Mouse (Mus musculus) myocyte (in vitro differentiated cells): Measurements from ENCODE around the gene Ndufs4. TPM values are rescaled to one million over a fixed set of nuclear protein-coding genes. Genes with fewer than 3 reads are reported as not detected.

Experiments used
- H3K27me3 ChIP-seq: one replicate; pipeline ENCODE4 v1.6.1; 2011; ENCODE audit not compliant: control insufficient read depth, insufficient read depth, insufficient read length
- H3K36me3 ChIP-seq: one replicate; pipeline ENCODE4 v1.6.1; 2011; ENCODE audit not compliant: control insufficient read depth, insufficient read depth
- H3K4me2 ChIP-seq: one replicate; pipeline ENCODE4 v1.6.1; 2011; ENCODE audit warnings: low read depth, control low read depth
- H3K4me3 ChIP-seq: one replicate; pipeline ENCODE4 v1.5.1; 2011; ENCODE audit warnings: mild to moderate bottlenecking, control low read depth, moderate library complexity
- H3K79me2 ChIP-seq: one replicate; pipeline ENCODE4 v1.6.1; 2011; ENCODE audit not compliant: control insufficient read depth, insufficient read depth
- H3ac ChIP-seq: one replicate; pipeline ENCODE4 v1.6.1; 2011; ENCODE audit not compliant: control insufficient read depth, insufficient read length
- CEBPB ChIP-seq: IDR thresholded peaks from 2 replicates; pipeline ENCODE4 v1.6.1; 2011; ENCODE audit warnings: mild to moderate bottlenecking, moderate library complexity; ENCODE audit not compliant: poor library complexity, insufficient read depth, severe bottlenecking
- E2F4 ChIP-seq: IDR thresholded peaks from one replicate; pipeline ENCODE4 v1.6.1; 2011; ENCODE audit warnings: mild to moderate bottlenecking, control low read depth, moderate library complexity; ENCODE audit not compliant: insufficient read depth
- MAX ChIP-seq: IDR thresholded peaks from one replicate; pipeline ENCODE4 v1.6.1; 2011; ENCODE audit warnings: low read depth, mild to moderate bottlenecking, control low read depth
- MYOD1 ChIP-seq, 3 experiments: IDR thresholded peaks; one replicate each; pipeline ENCODE4 v1.6.1; 2011; ENCODE audit warnings: control low read depth in 2 of 3, low read depth in 2 of 3, mild to moderate bottlenecking in 2 of 3, moderate library complexity in 1 of 3; ENCODE audit not compliant: insufficient read length in 2 of 3, control insufficient read depth in 1 of 3
- MYOG ChIP-seq, 3 experiments: IDR thresholded peaks; one replicate each; pipeline ENCODE4 v1.6.1; 2011; ENCODE audit warnings: control low read depth in 2 of 3, low read depth in 2 of 3, mild to moderate bottlenecking in 2 of 3; ENCODE audit not compliant: insufficient read length in 2 of 3, control insufficient read depth in 1 of 3, insufficient read depth in 1 of 3
- POLR2A ChIP-seq: IDR thresholded peaks from one replicate; pipeline ENCODE4 v1.6.1; 2011; ENCODE audit warnings: low read depth, mild to moderate bottlenecking, control low read depth, moderate library complexity; ENCODE audit not compliant: insufficient read length
- POLR2AphosphoS2 ChIP-seq: IDR thresholded peaks from one replicate; pipeline ENCODE4 v1.6.1; 2011; ENCODE audit warnings: low read depth, control low read depth; ENCODE audit not compliant: insufficient read length
- REST ChIP-seq: IDR thresholded peaks from one replicate; pipeline ENCODE4 v1.6.1; 2011; ENCODE audit warnings: mild to moderate bottlenecking, control low read depth, moderate library complexity; ENCODE audit not compliant: insufficient read depth, insufficient read length
- SRF ChIP-seq: IDR thresholded peaks from one replicate; pipeline ENCODE4 v1.6.1; 2011; ENCODE audit warnings: low read depth; ENCODE audit not compliant: control insufficient read depth, insufficient read length
- TCF12 ChIP-seq: IDR thresholded peaks from one replicate; pipeline ENCODE4 v1.6.1; 2011; ENCODE audit warnings: mild to moderate bottlenecking, control low read depth; ENCODE audit not compliant: poor library complexity, insufficient read depth, severe bottlenecking
- TCF3 ChIP-seq: IDR thresholded peaks from one replicate; pipeline ENCODE4 v1.6.1; 2011; ENCODE audit warnings: low read depth, control low read depth; ENCODE audit not compliant: insufficient read length
- USF1 ChIP-seq: IDR thresholded peaks from one replicate; pipeline ENCODE4 v1.6.1; 2011; ENCODE audit warnings: low read depth, mild to moderate bottlenecking, control low read depth, moderate library complexity
- polyA plus RNA-seq: library from polyadenylated mRNA; unstranded; fragments of >200 nt; fragmentation: generic; extraction: Trizol; gene quantifications from one replicate; pipeline ENCODE4 v1.2.1, GENCODE M21; 2012; ENCODE audit warnings: missing spikeins

The Ndufs4 gene
- polyA plus RNA-seq, 1 experiment, result 168 TPM

DNA sequence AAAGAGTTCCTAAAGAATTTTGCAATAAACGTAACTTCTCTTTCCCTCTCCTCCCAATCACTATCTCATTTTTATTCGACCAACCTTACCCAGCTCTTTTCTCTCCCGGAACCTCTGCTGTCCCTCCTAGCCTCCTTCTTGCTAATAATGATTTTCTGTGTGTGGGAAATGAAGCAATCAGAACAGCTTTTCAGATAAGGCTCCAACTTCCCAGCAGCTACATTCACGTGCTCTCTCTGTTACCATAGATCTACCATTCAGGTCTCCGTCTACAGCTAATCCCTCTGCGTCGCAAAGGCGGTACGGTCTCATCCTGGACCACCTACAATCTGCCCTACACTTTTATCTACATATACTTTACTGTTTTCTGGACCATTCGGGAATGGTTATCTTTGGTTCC, 8.8 kb upstream of the Ndufs4 start:
- no peaks in the 10 kb centered on the region for H3K36me3 ChIP-seq
- no peak overlapping the region for H3K4me2 ChIP-seq
- TF ChIP-seq POLR2AphosphoS2, result no peak
- TF ChIP-seq E2F4, result no peak
- no peak for TF ChIP-seq MYOD1 (IDR thresholded peaks at IDR 0.05; ENCODE audit: control insufficient read depth in 1 of 3, insufficient read length in 2 of 3, low read depth in 2 of 3)
- no peak for TF ChIP-seq MYOG (IDR thresholded peaks at IDR 0.05; ENCODE audit: control insufficient read depth in 1 of 3, insufficient read depth in 1 of 3, insufficient read length in 2 of 3, low read depth in 2 of 3)
- TF ChIP-seq CEBPB, result no peak
- no peak for TF ChIP-seq REST
- TF ChIP-seq TCF3, result no peak
- no peak for TF ChIP-seq MAX
- no peaks in the 10 kb centered on the region for H3K79me2 ChIP-seq
- H3K27me3 ChIP-seq, result no peaks in the 10 kb centered on the region
- no peak overlapping the region for H3K4me3 ChIP-seq
- no peak overlapping the region for H3ac ChIP-seq

DNA sequence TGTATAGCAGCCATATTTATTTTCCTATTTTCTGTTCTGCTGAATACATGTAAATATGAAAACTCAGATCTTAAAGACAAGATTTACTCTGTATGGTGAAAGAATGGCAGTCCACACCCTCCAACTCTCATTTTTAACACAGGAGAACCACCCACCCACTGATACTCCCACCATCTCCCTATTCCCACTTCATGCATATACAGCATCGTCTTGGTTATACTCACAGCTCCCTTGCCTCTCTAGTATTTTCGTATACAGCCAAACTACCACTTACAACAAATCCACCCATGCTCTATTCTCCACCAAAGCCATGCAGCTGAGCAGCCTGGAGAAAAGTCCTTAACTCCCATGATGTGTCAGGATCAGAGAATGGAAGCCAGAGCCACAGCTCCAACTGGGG, 6.7 kb upstream of the Ndufs4 start:
- H3K27me3 ChIP-seq, result no peaks in the 10 kb centered on the region

DNA sequence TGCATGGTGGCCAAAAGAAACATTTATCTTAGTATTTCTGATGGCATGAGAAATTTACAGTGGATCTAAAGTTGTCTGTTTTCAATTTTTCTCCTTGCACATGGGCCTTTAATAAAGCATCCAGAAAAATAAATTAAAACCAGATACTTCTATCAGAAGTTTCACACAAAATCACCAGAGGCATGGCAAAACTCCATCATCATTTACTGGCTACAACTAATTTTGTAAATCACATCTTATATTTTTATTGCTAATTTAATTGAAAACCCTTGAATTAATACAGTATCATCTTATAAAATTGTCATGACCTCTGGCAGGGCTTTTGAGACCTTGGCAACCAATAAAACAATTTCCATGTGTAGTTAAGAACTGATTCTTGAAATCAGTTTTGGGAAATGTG, 4.4 kb upstream of the Ndufs4 start:
- H3K36me3 ChIP-seq, result no peaks in the 10 kb centered on the region
- H3ac ChIP-seq, result no peak overlapping the region
- no peak overlapping the region for H3K4me3 ChIP-seq
- H3K79me2 ChIP-seq, result peaks cover 4% of the 10 kb centered on the region
- H3K27me3 ChIP-seq, result no peaks in the 10 kb centered on the region
- H3K4me2 ChIP-seq, result no peak overlapping the region
- no peak for TF ChIP-seq TCF3

More for the DNA sequence above, 6.7 kb upstream of the Ndufs4 start:
- no peaks in the 10 kb centered on the region for H3K36me3 ChIP-seq
- TF ChIP-seq MYOD1 (IDR thresholded peaks at IDR 0.05; ENCODE audit: control insufficient read depth in 1 of 3, insufficient read length in 2 of 3, low read depth in 2 of 3) (no peak), SRF (no peak), MYOG (IDR thresholded peaks at IDR 0.05; ENCODE audit: control insufficient read depth in 1 of 3, insufficient read depth in 1 of 3, insufficient read length in 2 of 3, low read depth in 2 of 3) (no peak), E2F4 (no peak), USF1 (no peak), CEBPB (no peak), MAX (no peak), POLR2AphosphoS2 (no peak), REST (no peak), TCF3 (no peak), TCF12 (no peak), POLR2A (no peak)
- H3K79me2 ChIP-seq, result no peaks in the 10 kb centered on the region
- H3K4me2 ChIP-seq, result no peak overlapping the region
- no peak overlapping the region for H3ac ChIP-seq
- H3K4me3 ChIP-seq, result no peak overlapping the region

DNA sequence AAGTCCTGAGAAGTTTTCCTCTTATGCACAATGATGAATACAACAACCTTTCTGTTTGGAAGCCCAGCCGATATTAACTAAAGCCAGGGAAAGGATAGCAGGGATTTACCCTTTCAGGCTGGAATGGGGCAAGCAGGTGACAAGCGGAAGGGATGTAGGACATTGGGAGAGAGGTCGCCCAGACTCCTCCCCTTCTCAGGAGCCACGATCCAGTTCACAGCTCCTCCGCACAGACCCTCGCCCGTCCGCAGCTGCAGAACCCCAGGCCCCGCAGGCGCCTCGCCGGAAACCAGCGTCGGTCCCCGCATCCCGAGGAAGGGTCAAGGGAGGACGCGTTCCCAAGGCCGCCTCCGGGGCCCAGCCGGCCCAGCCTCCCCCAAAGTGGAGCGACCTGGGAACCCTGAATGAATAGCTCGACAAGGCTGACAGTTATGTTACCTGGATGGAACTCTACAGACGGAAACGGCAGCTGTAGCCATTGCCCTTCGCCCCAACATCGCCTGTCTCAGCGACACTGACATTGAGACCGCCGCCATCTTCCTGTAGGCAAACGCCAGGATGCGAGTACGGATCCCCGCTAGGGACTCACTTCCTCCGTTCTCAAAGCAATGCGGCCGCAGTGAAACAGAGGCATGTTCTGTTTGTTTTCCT, 412 bp downstream of the Ndufs4 start:
- TF ChIP-seq MYOD1 (IDR thresholded peaks at IDR 0.05; ENCODE audit: control insufficient read depth in 1 of 3, insufficient read length in 2 of 3, low read depth in 2 of 3) (peak in 1 of 3 experiments; percentile 2), E2F4 (no peak), TCF3 (no peak), POLR2AphosphoS2 (peak; percentile 88), POLR2A (peak; percentile 90), SRF (peak; percentile 10)
- peak overlapping the region; percentile 48 for H3ac ChIP-seq
- H3K79me2 ChIP-seq, result peaks cover 38% of the 10 kb centered on the region

DNA sequence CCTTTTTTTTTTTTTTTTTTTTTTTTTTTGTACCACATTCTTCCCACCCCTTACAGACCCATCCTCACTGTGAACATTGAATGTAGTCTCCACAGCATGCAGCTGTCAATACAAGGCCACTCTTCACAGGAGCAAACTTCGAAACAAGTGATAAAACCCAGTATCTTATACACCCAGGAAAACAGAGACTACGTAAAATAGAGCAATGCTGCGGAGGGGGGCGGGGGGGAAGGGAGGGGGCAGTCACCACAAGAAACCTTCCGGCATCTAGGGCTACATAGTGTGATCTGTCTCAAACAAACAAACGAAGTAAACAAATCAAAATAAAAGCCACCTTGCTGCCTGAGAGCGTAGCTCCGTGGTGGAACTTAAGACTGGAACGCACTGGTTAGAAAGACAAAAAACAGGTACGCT, 977 bp downstream of the Ndufs4 start:
- Histone ChIP-seq H3K79me2 (peaks cover 44% of the 10 kb centered on the region), H3K4me3 (peak overlapping the region; percentile 86), H3K27me3 (no peaks in the 10 kb centered on the region), H3K4me2 (peak overlapping the region; percentile 79), H3ac (peak overlapping the region; percentile 48), H3K36me3 (peaks cover 6% of the 10 kb centered on the region)
- TF ChIP-seq SRF, result no peak
- no peak for TF ChIP-seq REST
- TF ChIP-seq USF1, result no peak
- TF ChIP-seq MYOD1 (IDR thresholded peaks at IDR 0.05; ENCODE audit: control insufficient read depth in 1 of 3, insufficient read length in 2 of 3, low read depth in 2 of 3), result no peak
- no peak for TF ChIP-seq MYOG (IDR thresholded peaks at IDR 0.05; ENCODE audit: control insufficient read depth in 1 of 3, insufficient read depth in 1 of 3, insufficient read length in 2 of 3, low read depth in 2 of 3)

More for the DNA sequence above, 412 bp downstream of the Ndufs4 start:
- no peaks in the 10 kb centered on the region for H3K27me3 ChIP-seq
- H3K36me3 ChIP-seq, result peaks cover 3% of the 10 kb centered on the region
- H3K4me2 ChIP-seq, result peak overlapping the region; percentile 79
- H3K4me3 ChIP-seq, result peak overlapping the region; percentile 86
